ENCODE assay signal across 8 mouse cellular contexts in genomic region chr7:37841549-37841948, GRCm38 (mm10).
DNase-seq lines count a peak whose midpoint lies in the region; ATAC-seq and TF ChIP-seq lines count a peak whose summit lies in the region.
"Had no signal": no experiment of that assay in that cellular context is flagged by ENCODE, and none has a peak within 500 bp of the region (broad histone marks: within the 10 kb centered on the region; RNA-seq: fewer than 3 reads in every experiment).

No protein-coding gene starts in this region.

- H3K27me3 ChIP-seq in lung, embryonic 14.5 days (ENCODE audit: insufficient read depth, low read length): no peaks in the 10 kb centered on the region
- H3K27me3 ChIP-seq in forebrain, embryonic 13.5 days: 0 out of 2 replicates have a peak, but pooled peaks cover 4% of the 10 kb centered on the region
- no peaks in the 10 kb centered on the region for H3K27me3 ChIP-seq in intestine, embryonic 16.5 days (replicated peaks; ENCODE audit: control insufficient read depth, insufficient read depth, low read length)
- H3K27me3 ChIP-seq in neural tube, embryonic 14.5 days (ENCODE audit: control insufficient read depth, insufficient read depth, low read length): no peaks in the 10 kb centered on the region

- H3K27ac ChIP-seq in lung, embryonic 14.5 days (ENCODE audit: low read depth): no peak overlapping the region
- H3K27ac ChIP-seq in forebrain, embryonic 13.5 days: no peak overlapping the region
- no peak overlapping the region for H3K27ac ChIP-seq in intestine, embryonic 16.5 days (ENCODE audit: low read length)
- H3K27ac ChIP-seq in neural tube, embryonic 14.5 days (ENCODE audit: low read depth, low read length): peak overlapping the region; percentile 49; the same call in 1 of the 2 replicates

- no peaks in the 10 kb centered on the region for H3K36me3 ChIP-seq in lung, embryonic 14.5 days (ENCODE audit: insufficient read depth)
- H3K36me3 ChIP-seq in forebrain, embryonic 13.5 days (ENCODE audit: poor library complexity, severe bottlenecking): no peaks in the 10 kb centered on the region
- H3K36me3 ChIP-seq in intestine, embryonic 16.5 days (ENCODE audit: control insufficient read depth, insufficient read depth, low read length): no peaks in the 10 kb centered on the region
- no peaks in the 10 kb centered on the region for H3K36me3 ChIP-seq in neural tube, embryonic 14.5 days (ENCODE audit: control insufficient read depth, insufficient read depth, low read length)

- H3K4me1 ChIP-seq in lung, embryonic 14.5 days (ENCODE audit: insufficient read depth): no peaks in the 10 kb centered on the region
- peaks cover 15% of the 10 kb centered on the region for H3K4me1 ChIP-seq in forebrain, embryonic 13.5 days
- H3K4me1 ChIP-seq in intestine, embryonic 16.5 days (ENCODE audit: control insufficient read depth, insufficient read depth, low read length): peaks cover 9% of the 10 kb centered on the region
- peaks cover 11% of the 10 kb centered on the region; the same call in 1 of the 2 replicates for H3K4me1 ChIP-seq in neural tube, embryonic 14.5 days (ENCODE audit: control insufficient read depth, insufficient read depth, low read length)

- no peak for TF ChIP-seq CTCF in lung, embryonic 14.5 days (IDR thresholded peaks at IDR 0.05; ENCODE audit: low read depth)

- ATAC-seq in lung, embryonic 14.5 days (ENCODE audit: insufficient read depth): no peak
- ATAC-seq in forebrain, embryonic 13.5 days: no peak
- no peak for ATAC-seq in intestine, embryonic 16.5 days
- ATAC-seq in neural tube, embryonic 14.5 days (ENCODE audit: low read depth): 0 out of 2 replicates have a peak, but pooled peaks have one; percentile 35

- no peak for DNase-seq in lung, embryonic 14.5 days
- no peak for DNase-seq in lung, postnatal 4 days
- DNase-seq in spleen, postnatal 14 days (ENCODE audit: low spot score in 2 of 2): no peak
- DNase-seq in adrenal gland, adult (ENCODE audit: inconsistent age in 2 of 2, low spot score in 1 of 2): no peak
- DNase-seq: kidney, postnatal 25 days had no signal

- 38% methylated on average over 4 of the region's 4 CpGs for WGBS in lung, embryonic 14.5 days
- WGBS in forebrain, embryonic 13.5 days: 10% methylated on average over 4 of the region's 4 CpGs
- WGBS in intestine, embryonic 16.5 days: 53% methylated on average over 4 of the region's 4 CpGs
- 13% methylated on average over 4 of the region's 4 CpGs for WGBS in neural tube, embryonic 14.5 days

- no peak overlapping the region for H3K4me3 ChIP-seq in lung, embryonic 14.5 days (ENCODE audit: low read depth, low read length)
- 0 out of 2 replicates have a peak overlapping the region, but pooled peaks have one; percentile 24 for H3K4me3 ChIP-seq in forebrain, embryonic 13.5 days
- H3K4me3 ChIP-seq in intestine, embryonic 16.5 days (ENCODE audit: low read length): no peak overlapping the region; the same call in 1 of the 2 replicates
- 0 out of 2 replicates have a peak overlapping the region, but pooled peaks have one; percentile 6 for H3K4me3 ChIP-seq in neural tube, embryonic 14.5 days (ENCODE audit: low read depth, low read length)

- no peaks in the 10 kb centered on the region for H3K9me3 ChIP-seq in lung, embryonic 14.5 days (ENCODE audit: low read depth, low read length)
- no peaks in the 10 kb centered on the region for H3K9me3 ChIP-seq in forebrain, embryonic 13.5 days (replicated peaks)
- no peaks in the 10 kb centered on the region for H3K9me3 ChIP-seq in intestine, embryonic 16.5 days (ENCODE audit: control insufficient read depth, low read length)
- H3K9me3 ChIP-seq in neural tube, embryonic 14.5 days (ENCODE audit: control insufficient read depth, low read length): no peaks in the 10 kb centered on the region

- H3K4me2 ChIP-seq in lung, embryonic 14.5 days: peak overlapping the region; percentile 59
- H3K4me2 ChIP-seq in forebrain, embryonic 13.5 days: peak overlapping the region; percentile 60
- H3K4me2 ChIP-seq in intestine, embryonic 16.5 days (ENCODE audit: low read depth, low read length): peak overlapping the region; percentile 50
- peak overlapping the region; percentile 44 for H3K4me2 ChIP-seq in neural tube, embryonic 14.5 days (ENCODE audit: low read depth, low read length)

- H3K9ac ChIP-seq in lung, embryonic 14.5 days: no peak overlapping the region
- peak overlapping the region; percentile 53; the same call in 1 of the 2 replicates for H3K9ac ChIP-seq in forebrain, embryonic 13.5 days
- no peak overlapping the region for H3K9ac ChIP-seq in intestine, embryonic 16.5 days (ENCODE audit: low read depth, low read length)
- no peak overlapping the region for H3K9ac ChIP-seq in neural tube, embryonic 14.5 days (replicated peaks; ENCODE audit: low read depth, low read length)

Comparison
In these comparisons a context has a peak if more than half of its experiments do, and no peak if none do; other contexts are left out.
1. H3K4me3 ChIP-seq: peak in forebrain, embryonic 13.5 days (single experiment) and neural tube, embryonic 14.5 days (single experiment); none in lung, embryonic 14.5 days (single experiment) and intestine, embryonic 16.5 days (single experiment).
2. Peak in every context shown above with its lines, with median percentiles within 50 percentile points of each other: H3K4me2 ChIP-seq.